Mouse (Mus musculus) lung, adult 2 months (tissue): ENCODE results near the gene Shank1.

Experiments used
- CTCF ChIP-seq: fragments of 200-500 bp; IDR thresholded peaks from 2 replicates; pipeline ENCODE4 v1.5.1; 2011; ENCODE audit warnings: mild to moderate bottlenecking, low read length, control low read depth; ENCODE audit not compliant: insufficient read depth
- POLR2A ChIP-seq: fragments of 200-500 bp; IDR thresholded peaks from 2 replicates; pipeline ENCODE4 v1.6.1; 2011; ENCODE audit warnings: low read depth, mild to moderate bottlenecking, control low read depth, low read length, borderline replicate concordance; ENCODE audit errors: extremely low read depth

- no peak for TF ChIP-seq POLR2A
- TF ChIP-seq CTCF: no peak
These were observed 65.7 kb downstream of the Shank1 start for GRCm38 (mm10) chr7:44375793-44376192.
